Mouse (Mus musculus) limb, embryonic 14.5 days (tissue): ENCODE results near the gene Psmg1. TPM values are rescaled to one million over a fixed set of nuclear protein-coding genes. Genes with fewer than 3 reads are reported as not detected.
"Not testable (repeated sequence)": the region's sequence is repeated elsewhere in the genome, so short reads cannot be mapped to it uniquely, and the experiment has no call there.

ENCODE experiments used
- ATAC-seq: fragments of 200-750 bp; cut with Nextera tagmentation; 2 replicates; pipeline ENCODE4 v1.8.0; 2017; ENCODE audit warnings: low read depth, moderate number of reproducible peaks, moderate TSS enrichment; ENCODE audit not compliant: low FRiP score
- DNase-seq: peaks from one replicate; pipeline ENCODE4 v3.0.0-alpha.2; 2015; ENCODE audit warnings: low spot score
- H3K27ac ChIP-seq: fragments of 300-500 bp; sonication (generic); replicated peaks from 2 replicates; pipeline ENCODE4 v1.5.1; 2014; ENCODE audit warnings: low read depth, mild to moderate bottlenecking, low read length, moderate library complexity, mixed read lengths
- H3K27me3 ChIP-seq: fragments of 300-500 bp; sonication (generic); 2 replicates; pipeline ENCODE4 v1.6.1; 2014; ENCODE audit warnings: low read length, mixed read lengths; ENCODE audit not compliant: control insufficient read depth, insufficient read depth
- H3K36me3 ChIP-seq: fragments of 300-500 bp; sonication (generic); 2 replicates; pipeline ENCODE4 v1.6.1; 2014; ENCODE audit warnings: mild to moderate bottlenecking, low read length, moderate library complexity, mixed read lengths; ENCODE audit not compliant: control insufficient read depth, insufficient read depth
- H3K4me1 ChIP-seq: fragments of 300-500 bp; sonication (generic); 2 replicates; pipeline ENCODE4 v1.6.1; 2014; ENCODE audit warnings: antibody characterized with exemption, low read length, mixed read lengths; ENCODE audit not compliant: control insufficient read depth, insufficient read depth
- H3K4me2 ChIP-seq: fragments of 300-500 bp; sonication (generic); replicated peaks from 2 replicates; pipeline ENCODE4 v1.6.1; 2014; ENCODE audit warnings: low read depth, mild to moderate bottlenecking, low read length, moderate library complexity; ENCODE audit not compliant: severe bottlenecking
- H3K4me3 ChIP-seq: fragments of 300-500 bp; sonication (generic); replicated peaks from 2 replicates; pipeline ENCODE4 v1.5.1; 2014; ENCODE audit warnings: low read length
- H3K9ac ChIP-seq: fragments of 300-500 bp; sonication (generic); 2 replicates; pipeline ENCODE4 v1.6.1; 2014; ENCODE audit warnings: mild to moderate bottlenecking, low read depth, low read length, moderate library complexity; ENCODE audit not compliant: severe bottlenecking
- H3K9me3 ChIP-seq: fragments of 300-500 bp; sonication (generic); 2 replicates; pipeline ENCODE4 v1.6.1; 2016; ENCODE audit warnings: low read length; ENCODE audit not compliant: control insufficient read depth
- POLR2A ChIP-seq: fragments of 200-500 bp; IDR thresholded peaks from 2 replicates; pipeline ENCODE4 v1.8.0; 2012; ENCODE audit warnings: inconsistent platforms, mild to moderate bottlenecking, moderate library complexity, borderline replicate concordance; ENCODE audit not compliant: insufficient read depth, insufficient read length; ENCODE audit errors: extremely low read depth
- WGBS: fragments of 180-500 bp; shearing (Covaris S2); extraction: QIAGEN DNeasy Blood & Tissue Kit; methylation state at CpG from one replicate; pipeline ENCODE4 v1.1.7; 2014; 5-methylcytosine and 5-hydroxymethylcytosine counted together
- polyA plus RNA-seq, 2 experiments: library from polyadenylated mRNA; depleted of rRNA in 1 of 2; stranded (reverse) in 1 of 2; unstranded in 1 of 2; fragments of >200 nt; fragmentation: Nextera tagmentation in 1 of 2; extraction: Ambion mirVana in 1 of 2; gene quantifications; 2 replicates each; pipeline versions ENCODE4 v1.2.1 to v1.2.3; 2012 to 2014

Psmg1 gene
- polyA plus RNA-seq, 2 experiments, result 70.6 to 84.5 TPM

GRCm38 (mm10) chr16:95983601-95984000, 7.2 kb downstream of the Psmg1 start:
- Histone ChIP-seq H3K9ac (no peak overlapping the region), H3K36me3 (peaks cover 68% of the 10 kb centered on the region), H3K4me2 (no peak overlapping the region), H3K27me3 (no peaks in the 10 kb centered on the region), H3K4me3 (no peak overlapping the region), H3K27ac (no peak overlapping the region), H3K4me1 (no peaks in the 10 kb centered on the region), H3K9me3 (no peaks in the 10 kb centered on the region)
- WGBS, result 83% methylated on average over 7 of the region's 7 CpGs
- no peak for TF ChIP-seq POLR2A
- ATAC-seq (no peak), DNase-seq (no peak)

- no peak for DNase-seq
- no peaks in the 10 kb centered on the region for H3K36me3 ChIP-seq
- H3K9ac ChIP-seq, result no peak overlapping the region
- H3K27me3 ChIP-seq, result no peaks in the 10 kb centered on the region
- H3K4me1 ChIP-seq, result no peaks in the 10 kb centered on the region
- ATAC-seq, result no peak
- H3K27ac ChIP-seq, result no peak overlapping the region
- TF ChIP-seq POLR2A, result no peak
- WGBS, result 83% methylated on average over 2 of the region's 2 CpGs
- H3K4me2 ChIP-seq, result no peak overlapping the region
- no peaks in the 10 kb centered on the region for H3K9me3 ChIP-seq
- H3K4me3 ChIP-seq, result no peak overlapping the region
These were observed 19.9 kb downstream of the Psmg1 start for GRCm38 (mm10) chr16:95970841-95971240.

GRCm38 (mm10) chr16:95967455-95967854, 23.3 kb downstream of the Psmg1 start:
- peaks cover 12% of the 10 kb centered on the region; the same call in 1 of the 2 replicates for H3K4me1 ChIP-seq
- H3K27ac ChIP-seq, result no peak overlapping the region
- no peak for ATAC-seq
- no peak overlapping the region for H3K9ac ChIP-seq
- no peaks in the 10 kb centered on the region for H3K27me3 ChIP-seq
- TF ChIP-seq POLR2A, result no peak
- H3K4me2 ChIP-seq, result no peak overlapping the region
- 83% methylated on average over 11 of the region's 11 CpGs for WGBS
- H3K36me3 ChIP-seq, result no peaks in the 10 kb centered on the region
- no peak overlapping the region for H3K4me3 ChIP-seq
- H3K9me3 ChIP-seq, result no peaks in the 10 kb centered on the region
- no peak for DNase-seq

GRCm38 (mm10) chr16:95964427-95965023, 26.2 kb downstream of the Psmg1 start:
- Histone ChIP-seq H3K4me1 (peaks cover 12% of the 10 kb centered on the region; the same call in 1 of the 2 replicates), H3K9ac (no peak overlapping the region), H3K4me3 (no peak overlapping the region), H3K9me3 (no peaks in the 10 kb centered on the region), H3K36me3 (no peaks in the 10 kb centered on the region), H3K27me3 (no peaks in the 10 kb centered on the region), H3K4me2 (no peak overlapping the region), H3K27ac (no peak overlapping the region)
- ATAC-seq (no peak), DNase-seq (peak; percentile 86)
- TF ChIP-seq POLR2A, result no peak
- 30% methylated on average over 11 of the region's 11 CpGs for WGBS

GRCm38 (mm10) chr16:95961484-95961883, 29.3 kb downstream of the Psmg1 start:
- not testable (repeated sequence) for H3K27ac ChIP-seq, H3K9me3 ChIP-seq, H3K4me2 ChIP-seq, ATAC-seq, DNase-seq, H3K9ac ChIP-seq, H3K36me3 ChIP-seq, H3K4me3 ChIP-seq, H3K27me3 ChIP-seq
- H3K4me1 ChIP-seq, result peaks cover 12% of the 10 kb centered on the region; the same call in 1 of the 2 replicates
- WGBS, result 70% methylated on average over 1 of the region's 1 CpGs

GRCm38 (mm10) chr16:95960689-95961088, 30.1 kb downstream of the Psmg1 start:
- DNase-seq, H3K9me3 ChIP-seq, H3K4me2 ChIP-seq, H3K9ac ChIP-seq, H3K27me3 ChIP-seq, H3K36me3 ChIP-seq, H3K27ac ChIP-seq, H3K4me3 ChIP-seq, ATAC-seq: not testable (repeated sequence)
- 89% methylated on average over 2 of the region's 2 CpGs for WGBS
- H3K4me1 ChIP-seq, result peaks cover 12% of the 10 kb centered on the region; the same call in 1 of the 2 replicates
